Mouse (Mus musculus) G1E (cell line): ENCODE measurements at regions not wholly inside any gene's neighbourhood (a gene's known extent, or its start where the extent isn't known, plus 50 kb on each side); places are given as distances from the start of the nearest gene placed in this dataset.

Experiments
- CTCF ChIP-seq: IDR thresholded peaks from 2 replicates; pipeline ENCODE4 v1.5.1; 2012; ENCODE audit warnings: low read depth, low read length, inconsistent platforms, mixed read lengths
- GATA2 ChIP-seq: IDR thresholded peaks from 2 replicates; pipeline ENCODE4 v1.6.1; 2012; ENCODE audit warnings: low read depth, low read length, inconsistent platforms, borderline replicate concordance
- POLR2AphosphoS5 ChIP-seq: IDR thresholded peaks from 2 replicates; pipeline ENCODE4 v1.6.1; 2012; ENCODE audit warnings: low read depth, low read length, inconsistent platforms; ENCODE audit not compliant: insufficient replicate concordance
- TAL1 ChIP-seq: conservative IDR thresholded peaks from 2 replicates; pipeline ENCODE4 v1.6.1; 2012; ENCODE audit warnings: low read depth, low read length, inconsistent platforms, mixed read lengths

DNA sequence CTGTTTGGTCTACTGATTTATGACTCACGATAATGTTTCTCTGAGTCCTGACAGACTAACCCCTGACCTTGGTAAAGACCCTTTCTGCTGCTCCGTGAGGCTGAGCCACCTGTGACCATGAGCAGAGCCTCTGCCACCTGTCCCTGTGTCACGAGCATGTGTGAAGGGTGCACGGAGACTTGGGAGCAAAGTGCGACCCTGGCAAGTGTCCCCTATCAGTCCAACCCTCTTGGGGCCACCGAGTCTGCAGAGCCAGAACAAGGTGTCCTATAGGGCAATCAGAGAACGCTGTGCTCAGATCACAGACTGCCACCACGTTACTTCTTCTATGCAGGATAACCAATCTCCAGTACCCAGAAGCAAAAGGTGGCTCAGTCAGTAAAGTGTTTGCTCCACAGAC is 54.8 kb upstream of the Irs2 start:
- TF ChIP-seq CTCF (no peak), POLR2AphosphoS5 (no peak), GATA2 (no peak), TAL1 (no peak)
